Mouse (Mus musculus) kidney, embryonic 14.5 days (tissue): ENCODE measurements around the gene Arnt2. TPM values are rescaled to one million over a fixed set of nuclear protein-coding genes. Genes with fewer than 3 reads are reported as not detected.

ENCODE experiments used
- ATAC-seq: fragments of 200-750 bp; cut with Nextera tagmentation; 2 replicates; pipeline ENCODE4 v1.8.0; 2017; ENCODE audit warnings: moderate number of reproducible peaks, mild to moderate bottlenecking, moderate TSS enrichment, moderate library complexity; ENCODE audit not compliant: low FRiP score, low TSS enrichment
- H3K27ac ChIP-seq: fragments of 300-500 bp; sonication (generic); 2 replicates; pipeline ENCODE4 v1.5.1; 2014; ENCODE audit warnings: low read depth, mild to moderate bottlenecking, low read length, moderate library complexity, mixed read lengths
- H3K27me3 ChIP-seq: fragments of 300-500 bp; sonication (generic); 2 replicates; pipeline ENCODE4 v1.6.1; 2014; ENCODE audit warnings: mild to moderate bottlenecking, low read length; ENCODE audit not compliant: control insufficient read depth, insufficient read depth
- H3K36me3 ChIP-seq: fragments of 300-500 bp; sonication (generic); 2 replicates; pipeline ENCODE4 v1.6.1; 2014; ENCODE audit warnings: low read length, mixed read lengths; ENCODE audit not compliant: control insufficient read depth, insufficient read depth
- H3K4me1 ChIP-seq: fragments of 300-500 bp; sonication (generic); 2 replicates; pipeline ENCODE4 v1.6.1; 2014; ENCODE audit warnings: low read length, mixed read lengths; ENCODE audit not compliant: control insufficient read depth, insufficient read depth
- H3K4me2 ChIP-seq: fragments of 300-500 bp; sonication (generic); replicated peaks from 2 replicates; pipeline ENCODE4 v1.6.1; 2014; ENCODE audit warnings: low read depth, mild to moderate bottlenecking, low read length
- H3K4me3 ChIP-seq: fragments of 300-500 bp; sonication (generic); 2 replicates; pipeline ENCODE4 v1.5.1; 2014; ENCODE audit warnings: mild to moderate bottlenecking, low read length
- H3K9ac ChIP-seq: fragments of 300-500 bp; sonication (generic); 2 replicates; pipeline ENCODE4 v1.6.1; 2014; ENCODE audit warnings: low read depth, mild to moderate bottlenecking, low read length, moderate library complexity
- H3K9me3 ChIP-seq: fragments of 300-500 bp; sonication (generic); 2 replicates; pipeline ENCODE4 v1.6.1; 2016; ENCODE audit warnings: low read length; ENCODE audit not compliant: control insufficient read depth
- WGBS: fragments of 180-500 bp; shearing (Covaris S2); extraction: QIAGEN DNeasy Blood & Tissue Kit; methylation state at CpG from one replicate; pipeline ENCODE4 v1.1.7; 2014; 5-methylcytosine and 5-hydroxymethylcytosine counted together
- polyA plus RNA-seq: library from polyadenylated mRNA; unstranded; fragments of >200 nt; fragmentation: Nextera tagmentation; extraction: Ambion mirVana; gene quantifications from 2 replicates; pipeline ENCODE4 v1.2.1, GENCODE M21; 2014

Gene Arnt2
- polyA plus RNA-seq, 1 experiment from 2014 or later = 10.5 TPM

GRCm38 (mm10) chr7:84300261-84300660, 109.7 kb downstream of the Arnt2 start:
- Histone ChIP-seq H3K4me3 (no peak overlapping the region), H3K9me3 (no peaks in the 10 kb centered on the region), H3K4me2 (no peak overlapping the region), H3K36me3 (no peaks in the 10 kb centered on the region), H3K4me1 (no peaks in the 10 kb centered on the region), H3K27ac (no peak overlapping the region), H3K27me3 (no peaks in the 10 kb centered on the region), H3K9ac (no peak overlapping the region)
- no peak for ATAC-seq
- 82% methylated on average over 1 of the region's 1 CpGs for WGBS

- Histone ChIP-seq H3K27ac (no peak overlapping the region), H3K4me1 (no peaks in the 10 kb centered on the region), H3K27me3 (no peaks in the 10 kb centered on the region), H3K9me3 (no peaks in the 10 kb centered on the region), H3K4me2 (no peak overlapping the region), H3K36me3 (no peaks in the 10 kb centered on the region), H3K9ac (no peak overlapping the region), H3K4me3 (no peak overlapping the region)
- no peak for ATAC-seq
- 59% methylated on average over 4 of the region's 4 CpGs for WGBS
Observed at GRCm38 (mm10) chr7:84299601-84300000, 110.4 kb downstream of the Arnt2 start.

- H3K36me3 ChIP-seq = peaks cover 4% of the 10 kb centered on the region; the same call in 1 of the 2 replicates
- no peak overlapping the region for H3K9ac ChIP-seq
- no peak overlapping the region for H3K4me2 ChIP-seq
- H3K4me1 ChIP-seq = no peaks in the 10 kb centered on the region
- no peak overlapping the region for H3K4me3 ChIP-seq
- H3K27ac ChIP-seq = no peak overlapping the region
- no peaks in the 10 kb centered on the region for H3K9me3 ChIP-seq
- WGBS = 89% methylated on average over 7 of the region's 7 CpGs
- no peaks in the 10 kb centered on the region for H3K27me3 ChIP-seq
- ATAC-seq = no peak
Observed at GRCm38 (mm10) chr7:84293054-84293453, 116.9 kb downstream of the Arnt2 start.

GRCm38 (mm10) chr7:84287226-84287587, 122.8 kb downstream of the Arnt2 start:
- Histone ChIP-seq H3K9me3 (no peaks in the 10 kb centered on the region), H3K4me2 (no peak overlapping the region), H3K27ac (no peak overlapping the region), H3K36me3 (0 out of 2 replicates have a peak, but pooled peaks cover 4% of the 10 kb centered on the region), H3K4me3 (no peak overlapping the region), H3K9ac (no peak overlapping the region), H3K27me3 (no peaks in the 10 kb centered on the region), H3K4me1 (no peaks in the 10 kb centered on the region)
- 87% methylated on average over 2 of the region's 2 CpGs for WGBS
- ATAC-seq = no peak

GRCm38 (mm10) chr7:84286526-84287225, 123.3 kb downstream of the Arnt2 start:
- H3K9ac ChIP-seq = no peak overlapping the region
- 0 out of 2 replicates have a peak, but pooled peaks cover 4% of the 10 kb centered on the region for H3K36me3 ChIP-seq
- no peak for ATAC-seq
- no peaks in the 10 kb centered on the region for H3K9me3 ChIP-seq
- H3K4me1 ChIP-seq = no peaks in the 10 kb centered on the region
- WGBS = 95% methylated on average over 8 of the region's 8 CpGs
- no peak overlapping the region for H3K4me3 ChIP-seq
- H3K27ac ChIP-seq = no peak overlapping the region
- H3K4me2 ChIP-seq = no peak overlapping the region
- no peaks in the 10 kb centered on the region for H3K27me3 ChIP-seq

- no peaks in the 10 kb centered on the region for H3K4me1 ChIP-seq
- H3K4me2 ChIP-seq = no peak overlapping the region
- H3K4me3 ChIP-seq = no peak overlapping the region
- 0 out of 2 replicates have a peak, but pooled peaks cover 4% of the 10 kb centered on the region for H3K36me3 ChIP-seq
- no peaks in the 10 kb centered on the region for H3K27me3 ChIP-seq
- H3K27ac ChIP-seq = no peak overlapping the region
- H3K9me3 ChIP-seq = no peaks in the 10 kb centered on the region
- 88% methylated on average over 7 of the region's 7 CpGs for WGBS
- H3K9ac ChIP-seq = no peak overlapping the region
- no peak for ATAC-seq
Observed at GRCm38 (mm10) chr7:84285790-84286189, 124.2 kb downstream of the Arnt2 start.

GRCm38 (mm10) chr7:84284974-84285373, 125.0 kb downstream of the Arnt2 start:
- Histone ChIP-seq H3K27ac (no peak overlapping the region), H3K4me1 (no peaks in the 10 kb centered on the region), H3K27me3 (no peaks in the 10 kb centered on the region), H3K4me2 (no peak overlapping the region), H3K9me3 (no peaks in the 10 kb centered on the region), H3K4me3 (no peak overlapping the region), H3K9ac (no peak overlapping the region), H3K36me3 (0 out of 2 replicates have a peak, but pooled peaks cover 4% of the 10 kb centered on the region)
- WGBS = 71% methylated on average over 3 of the region's 3 CpGs
- no peak for ATAC-seq

- no peak overlapping the region for H3K4me3 ChIP-seq
- H3K27me3 ChIP-seq = no peaks in the 10 kb centered on the region
- WGBS = 91% methylated on average over 4 of the region's 4 CpGs
- H3K27ac ChIP-seq = no peak overlapping the region
- no peak overlapping the region for H3K9ac ChIP-seq
- no peak overlapping the region for H3K4me2 ChIP-seq
- H3K36me3 ChIP-seq = no peaks in the 10 kb centered on the region
- ATAC-seq = no peak
- H3K4me1 ChIP-seq = no peaks in the 10 kb centered on the region
- H3K9me3 ChIP-seq = no peaks in the 10 kb centered on the region
Observed at GRCm38 (mm10) chr7:84282231-84282630, 127.7 kb downstream of the Arnt2 start.

- no peak for ATAC-seq
- Histone ChIP-seq H3K27me3 (no peaks in the 10 kb centered on the region), H3K27ac (no peak overlapping the region), H3K9me3 (no peaks in the 10 kb centered on the region), H3K4me2 (no peak overlapping the region), H3K9ac (no peak overlapping the region), H3K4me3 (no peak overlapping the region), H3K36me3 (no peaks in the 10 kb centered on the region), H3K4me1 (no peaks in the 10 kb centered on the region)
- WGBS = 73% methylated on average over 1 of the region's 1 CpGs
Observed at GRCm38 (mm10) chr7:84279231-84279630, 130.7 kb downstream of the Arnt2 start.
